In genomic region chr6:48443592-48444309, GRCm38 (mm10) we compare ENCODE assay signal across 8 mouse cellular contexts. TPM values are rescaled to one million over a fixed set of nuclear protein-coding genes. Genes with fewer than 3 reads are reported as not detected.
DNase-seq lines count a peak whose midpoint lies in the region; ATAC-seq lines count a peak whose summit lies in the region.

No protein-coding gene starts in this region.

- H3K4me2 ChIP-seq in limb, embryonic 13.5 days (replicated peaks), result peak overlapping the region; percentile 82
- H3K4me2 ChIP-seq in midbrain, embryonic 15.5 days, result peak overlapping the region; percentile 89

- H3K9ac ChIP-seq in limb, embryonic 13.5 days, result peak overlapping the region; percentile 60
- H3K9ac ChIP-seq in midbrain, embryonic 15.5 days, result peak overlapping the region; percentile 51

- peaks cover 6% of the 10 kb centered on the region for H3K9me3 ChIP-seq in erythroblast, embryonic 14.5 days (ENCODE audit: control insufficient read depth, low read length)
- H3K9me3 ChIP-seq in embryonic facial prominence, embryonic 10.5 days, result no peaks in the 10 kb centered on the region; the same call in 1 of the 2 replicates
- no peaks in the 10 kb centered on the region for H3K9me3 ChIP-seq in limb, embryonic 13.5 days
- H3K9me3 ChIP-seq in midbrain, embryonic 15.5 days, result no peaks in the 10 kb centered on the region

- H3K4me3 ChIP-seq in erythroblast, embryonic 14.5 days (replicated peaks), result peak overlapping the region; percentile 36
- peak overlapping the region; percentile 92 for H3K4me3 ChIP-seq in embryonic facial prominence, embryonic 10.5 days
- H3K4me3 ChIP-seq in limb, embryonic 13.5 days, result peak overlapping the region; percentile 88
- peak overlapping the region; percentile 89 for H3K4me3 ChIP-seq in midbrain, embryonic 15.5 days

- 2% methylated on average over 18 of the region's 19 CpGs for WGBS in embryonic facial prominence, embryonic 10.5 days
- WGBS in limb, embryonic 13.5 days, result 1% methylated on average over 19 of the region's 19 CpGs
- 1% methylated on average over 19 of the region's 19 CpGs for WGBS in midbrain, embryonic 15.5 days

- H3K4me1 ChIP-seq in erythroblast, embryonic 14.5 days (ENCODE audit: control insufficient read depth), result peaks cover 10% of the 10 kb centered on the region
- H3K4me1 ChIP-seq in embryonic facial prominence, embryonic 10.5 days, result peaks cover 72% of the 10 kb centered on the region
- H3K4me1 ChIP-seq in limb, embryonic 13.5 days, result peaks cover 50% of the 10 kb centered on the region
- peaks cover 26% of the 10 kb centered on the region for H3K4me1 ChIP-seq in midbrain, embryonic 15.5 days

- no peak for DNase-seq in embryonic facial prominence, embryonic 10.5 days (ENCODE audit: low spot score)
- peak; percentile 93 for DNase-seq in heart, adult 8-10 months (ENCODE audit: low spot score)
- peak; percentile 97 to 98 for DNase-seq in kidney, adult 8-10 months
- DNase-seq in spleen, postnatal 36 days (ENCODE audit: low spot score in 2 of 2), result peak; percentile 91 to 92

- no peak for ATAC-seq in erythroblast, adult 5-6 weeks (replicated peaks; ENCODE audit: low FRiP score, poor library complexity, severe bottlenecking)
- peak; percentile 85 for ATAC-seq in limb, embryonic 13.5 days (ENCODE audit: low FRiP score, low read depth)
- ATAC-seq in midbrain, embryonic 15.5 days (replicated peaks), result peak; percentile 82

- H3K27ac ChIP-seq in embryonic facial prominence, embryonic 10.5 days (replicated peaks), result peak overlapping the region; percentile 97
- peak overlapping the region; percentile 95 for H3K27ac ChIP-seq in limb, embryonic 13.5 days
- peak overlapping the region; percentile 88 for H3K27ac ChIP-seq in midbrain, embryonic 15.5 days

- peaks cover 42% of the 10 kb centered on the region for H3K27me3 ChIP-seq in erythroblast, embryonic 14.5 days (ENCODE audit: control insufficient read depth)
- peaks cover 27% of the 10 kb centered on the region for H3K27me3 ChIP-seq in embryonic facial prominence, embryonic 10.5 days (replicated peaks; ENCODE audit: low read depth, poor library complexity, severe bottlenecking)
- H3K27me3 ChIP-seq in limb, embryonic 13.5 days, result peaks cover 21% of the 10 kb centered on the region
- peaks cover 12% of the 10 kb centered on the region; the same call in 1 of the 2 replicates for H3K27me3 ChIP-seq in midbrain, embryonic 15.5 days (replicated peaks)

- peaks cover 5% of the 10 kb centered on the region; the same call in 1 of the 2 replicates for H3K36me3 ChIP-seq in erythroblast, embryonic 14.5 days (ENCODE audit: control insufficient read depth)
- peaks cover 35% of the 10 kb centered on the region for H3K36me3 ChIP-seq in embryonic facial prominence, embryonic 10.5 days (replicated peaks)
- peaks cover 36% of the 10 kb centered on the region for H3K36me3 ChIP-seq in limb, embryonic 13.5 days
- no peaks in the 10 kb centered on the region for H3K36me3 ChIP-seq in midbrain, embryonic 15.5 days (replicated peaks)

RNA-seq across cellular contexts. Expression of gene Zfp467, which starts 1.9 kb away (rescaled TPM):
- polyA plus RNA-seq in erythroblast, embryonic 14.5 days (2012), result 0.07 TPM in 2 replicates
- total RNA-seq in erythroblast, adult 5-6 weeks (2015; ENCODE audit: low replicate concordance), result 1.9 and 7.3 TPM in 2 replicates
- total RNA-seq in erythroblast, adult 5-6 weeks (2017; ENCODE audit: low replicate concordance), result not detected in 2 replicates
- 12.8 and 16.8 TPM in 2 replicates for polyA plus RNA-seq in embryonic facial prominence, embryonic 10.5 days (2016; fragmentation: Nextera tagmentation; extraction: Ambion mirVana)
- total RNA-seq in heart, adult 8-10 months (2022), result 10 to 100 TPM in 3 of 4 experiments, 1 to 10 TPM in 1; 9.7 to 10.1 (median 10.1) TPM
- 23.0 and 24.7 TPM in 2 replicates for polyA plus RNA-seq in limb, embryonic 13.5 days (2015; fragmentation: Nextera tagmentation; extraction: Ambion mirVana)
- polyA plus RNA-seq in midbrain, embryonic 15.5 days (2015; fragmentation: Nextera tagmentation; extraction: Ambion mirVana), result 28.9 and 33.8 TPM in 2 replicates

RNA-seq across cellular contexts. Expression of gene Sspo, which starts 4.3 kb away (rescaled TPM):
- polyA plus RNA-seq in erythroblast, embryonic 14.5 days (2012), result not detected in 2 replicates
- total RNA-seq in erythroblast, adult 5-6 weeks (2015; ENCODE audit: low replicate concordance), result not detected in 2 replicates
- not detected in 2 replicates for total RNA-seq in erythroblast, adult 5-6 weeks (2017; ENCODE audit: low replicate concordance)
- polyA plus RNA-seq in embryonic facial prominence, embryonic 10.5 days (2016; fragmentation: Nextera tagmentation; extraction: Ambion mirVana), result 0.71 and 1.2 TPM in 2 replicates
- total RNA-seq in heart, adult 8-10 months (2022), result under 1 TPM; 0.14 to 0.35 (median 0.31) TPM
- 0.23 and 0.47 TPM in 2 replicates for polyA plus RNA-seq in limb, embryonic 13.5 days (2015; fragmentation: Nextera tagmentation; extraction: Ambion mirVana)
- polyA plus RNA-seq in midbrain, embryonic 15.5 days (2015; fragmentation: Nextera tagmentation; extraction: Ambion mirVana), result 0.40 and 0.46 TPM in 2 replicates

RNA-seq across cellular contexts. Expression of gene Krba1, which starts 48.4 kb away (rescaled TPM):
- polyA plus RNA-seq in erythroblast, embryonic 14.5 days (2012), result 0.06 and 0.11 TPM in 2 replicates
- 0.84 TPM in 1 of 2 replicates, not detected in the other for total RNA-seq in erythroblast, adult 5-6 weeks (2015; ENCODE audit: low replicate concordance)
- total RNA-seq in erythroblast, adult 5-6 weeks (2017; ENCODE audit: low replicate concordance), result 0.43 and 0.70 TPM in 2 replicates
- polyA plus RNA-seq in embryonic facial prominence, embryonic 10.5 days (2016; fragmentation: Nextera tagmentation; extraction: Ambion mirVana), result 25.4 and 26.5 TPM in 2 replicates
- 10 to 100 TPM; 13.8 to 22.8 (median 17.9) TPM for total RNA-seq in heart, adult 8-10 months (2022)
- 25.4 and 29.5 TPM in 2 replicates for polyA plus RNA-seq in limb, embryonic 13.5 days (2015; fragmentation: Nextera tagmentation; extraction: Ambion mirVana)
- polyA plus RNA-seq in midbrain, embryonic 15.5 days (2015; fragmentation: Nextera tagmentation; extraction: Ambion mirVana), result 31.5 and 33.3 TPM in 2 replicates

Comparison
In these comparisons a context has a peak if more than half of its experiments do, and no peak if none do; other contexts are left out.
1. H3K4me3 ChIP-seq: peak in every context shown above with its lines; median percentile 92 in embryonic facial prominence, embryonic 10.5 days; 89 in midbrain, embryonic 15.5 days; 88 in limb, embryonic 13.5 days; 36 in erythroblast, embryonic 14.5 days.
2. RNA of gene Zfp467, which starts 1.9 kb away (polyA plus RNA-seq): 28.9 to 33.8 TPM in midbrain, embryonic 15.5 days, 23.0 to 24.7 TPM in limb, embryonic 13.5 days and 12.8 to 16.8 TPM in embryonic facial prominence, embryonic 10.5 days; 0.07 TPM in erythroblast, embryonic 14.5 days; every median in the first group is over 10 times any median in the second.
3. RNA of gene Krba1, which starts 48.4 kb away (polyA plus RNA-seq): 31.5 to 33.3 TPM in midbrain, embryonic 15.5 days, 25.4 to 29.5 TPM in limb, embryonic 13.5 days and 25.4 to 26.5 TPM in embryonic facial prominence, embryonic 10.5 days; 0.06 to 0.11 TPM in erythroblast, embryonic 14.5 days; every median in the first group is over 10 times any median in the second.
4. Peak in every context shown above with its lines, with median percentiles within 50 percentile points of each other: H3K27ac ChIP-seq.